Mouse (Mus musculus) CH12.LX (cell line): ENCODE results near the gene Rexo1. TPM values are rescaled to one million over a fixed set of nuclear protein-coding genes. Genes with fewer than 3 reads are reported as not detected.

Experiments used
- DNase-seq: peaks from one replicate; pipeline ENCODE4 v3.0.0-alpha.2; 2013; ENCODE audit errors: extremely low read depth
- H3K27ac ChIP-seq: 2 replicates; pipeline ENCODE4 v1.5.1; 2012; ENCODE audit warnings: low read depth, mild to moderate bottlenecking, control low read depth, moderate library complexity; ENCODE audit not compliant: insufficient read depth
- H3K27me3 ChIP-seq: replicated peaks from 2 replicates; pipeline ENCODE3; 2012; ENCODE audit warnings: inconsistent platforms
- H3K36me3 ChIP-seq, 2 experiments: replicated peaks in 1 of 2; 2 replicates each; pipeline versions ENCODE3 to v1.6.1; 2012; ENCODE audit warnings: inconsistent platforms in 1 of 2, low read length in 1 of 2, mild to moderate bottlenecking in 1 of 2, mixed read lengths in 1 of 2, moderate library complexity in 1 of 2; ENCODE audit not compliant: control insufficient read depth in 1 of 2, insufficient read depth in 1 of 2
- H3K4me1 ChIP-seq, 2 experiments: 2 replicates each; pipeline ENCODE4 v1.6.1; 2012; ENCODE audit warnings: inconsistent platforms in 1 of 2, moderate library complexity in 1 of 2; ENCODE audit not compliant: insufficient read depth in 2 of 2, control insufficient read depth in 1 of 2
- H3K4me2 ChIP-seq: 2 replicates; pipeline ENCODE4 v1.6.1; 2012; ENCODE audit warnings: low read depth, mild to moderate bottlenecking, control low read depth; ENCODE audit not compliant: poor library complexity, insufficient read depth, severe bottlenecking
- H3K4me3 ChIP-seq, 3 experiments: fragments of 150-350 bp in 1 of 3; sonication (generic) in 1 of 3; replicated peaks in 1 of 3; 2 replicates each; pipeline versions ENCODE3 to v1.5.1; 2011 to 2012; ENCODE audit warnings: low read depth in 2 of 3, low read length in 2 of 3, mild to moderate bottlenecking in 2 of 3, moderate library complexity in 2 of 3, control low read depth in 1 of 3, improper control_type of control experiment in 1 of 3, inconsistent platforms in 1 of 3, mixed read lengths in 1 of 3; ENCODE audit not compliant: poor library complexity in 1 of 3
- H3K79me2 ChIP-seq: replicated peaks from 2 replicates; pipeline ENCODE4 v1.6.1; 2012; ENCODE audit warnings: mild to moderate bottlenecking, moderate library complexity; ENCODE audit not compliant: control insufficient read depth, poor library complexity, insufficient read depth, severe bottlenecking; ENCODE audit errors: extremely low read depth
- H3K9ac ChIP-seq: 2 replicates; pipeline ENCODE4 v1.6.1; 2012; ENCODE audit warnings: low read depth, mild to moderate bottlenecking, control low read depth, moderate library complexity; ENCODE audit not compliant: insufficient read depth
- H3K9me3 ChIP-seq: replicated peaks from 2 replicates; pipeline ENCODE3; 2012; ENCODE audit warnings: low read length, inconsistent platforms, mixed read lengths
- BHLHE40 ChIP-seq: IDR thresholded peaks from 2 replicates; pipeline ENCODE4 v1.6.1; 2011; ENCODE audit warnings: mild to moderate bottlenecking, low read depth, low read length, improper control_type of control experiment
- CHD1 ChIP-seq: IDR thresholded peaks from 2 replicates; pipeline ENCODE4 v1.6.1; 2012; ENCODE audit warnings: low read depth, low read length, improper control_type of control experiment, inconsistent platforms
- CHD2 ChIP-seq: IDR thresholded peaks from 2 replicates; pipeline ENCODE4 v1.6.1; 2011; ENCODE audit warnings: low read length, improper control_type of control experiment
- ETS1 ChIP-seq: conservative IDR thresholded peaks from 2 replicates; pipeline ENCODE4 v1.6.1; 2012; ENCODE audit warnings: low read depth, mild to moderate bottlenecking, inconsistent platforms, low read length, improper control_type of control experiment, moderate library complexity
- HCFC1 ChIP-seq: IDR thresholded peaks from 2 replicates; pipeline ENCODE4 v1.6.1; 2012; ENCODE audit warnings: low read depth, mild to moderate bottlenecking, inconsistent platforms, low read length, improper control_type of control experiment
- IRF4 ChIP-seq: IDR thresholded peaks from 2 replicates; pipeline ENCODE4 v1.6.1; 2014; ENCODE audit warnings: low read depth, mild to moderate bottlenecking, inconsistent platforms, low read length, improper control_type of control experiment
- JUN ChIP-seq: IDR thresholded peaks from 2 replicates; pipeline ENCODE4 v1.6.1; 2011; ENCODE audit warnings: low read depth, mild to moderate bottlenecking, low read length, improper control_type of control experiment, moderate library complexity; ENCODE audit not compliant: insufficient read depth
- JUND ChIP-seq: conservative IDR thresholded peaks from 2 replicates; pipeline ENCODE4 v1.6.1; 2011; ENCODE audit warnings: low read depth, low read length, improper control_type of control experiment
- KAT2A ChIP-seq: IDR thresholded peaks from 2 replicates; pipeline ENCODE4 v1.6.1; 2012; ENCODE audit warnings: low read length, improper control_type of control experiment, inconsistent platforms; ENCODE audit not compliant: insufficient replicate concordance
- MAFK ChIP-seq: IDR thresholded peaks from 2 replicates; pipeline ENCODE4 v1.6.1; 2011; ENCODE audit warnings: low read length, improper control_type of control experiment; ENCODE audit not compliant: insufficient replicate concordance
- MAX ChIP-seq: IDR thresholded peaks from 2 replicates; pipeline ENCODE4 v1.6.1; 2011; ENCODE audit warnings: low read length, improper control_type of control experiment
- MAZ ChIP-seq: IDR thresholded peaks from 2 replicates; pipeline ENCODE4 v1.6.1; 2012; ENCODE audit warnings: low read depth, mild to moderate bottlenecking, inconsistent platforms, low read length, improper control_type of control experiment, moderate library complexity
- MXI1 ChIP-seq: IDR thresholded peaks from 2 replicates; pipeline ENCODE4 v1.6.1; 2011; ENCODE audit warnings: mild to moderate bottlenecking, low read depth, low read length, improper control_type of control experiment
- MYC ChIP-seq: IDR thresholded peaks from 2 replicates; pipeline ENCODE4 v1.6.1; 2011; ENCODE audit warnings: low read depth, mild to moderate bottlenecking, improper control_type of control experiment, low read length
- NRF1 ChIP-seq: IDR thresholded peaks from 2 replicates; pipeline ENCODE4 v1.6.1; 2014; ENCODE audit warnings: low read depth, mild to moderate bottlenecking, inconsistent platforms, low read length, improper control_type of control experiment, moderate library complexity
- PAX5 ChIP-seq: IDR thresholded peaks from 2 replicates; pipeline ENCODE4 v1.6.1; 2012; ENCODE audit warnings: low read length, inconsistent platforms, mixed read lengths
- POLR2AphosphoS2 ChIP-seq: IDR thresholded peaks from 2 replicates; pipeline ENCODE4 v1.6.1; 2011; ENCODE audit warnings: low read depth, low read length, improper control_type of control experiment
- RAD21 ChIP-seq: IDR thresholded peaks from 2 replicates; pipeline ENCODE4 v1.6.1; 2011; ENCODE audit warnings: low read depth, mild to moderate bottlenecking, low read length, improper control_type of control experiment, moderate library complexity
- RCOR1 ChIP-seq: conservative IDR thresholded peaks from 2 replicates; pipeline ENCODE4 v1.6.1; 2012; ENCODE audit warnings: low read depth, mild to moderate bottlenecking, inconsistent platforms, low read length, improper control_type of control experiment
- SIN3A ChIP-seq: IDR thresholded peaks from 2 replicates; pipeline ENCODE4 v1.6.1; 2012; ENCODE audit warnings: low read length, improper control_type of control experiment, inconsistent platforms
- TBP ChIP-seq: conservative IDR thresholded peaks from 2 replicates; pipeline ENCODE4 v1.6.1; 2011; ENCODE audit warnings: low read depth, low read length, improper control_type of control experiment
- UBTF ChIP-seq: IDR thresholded peaks from 2 replicates; pipeline ENCODE4 v1.6.1; 2012; ENCODE audit warnings: low read depth, mild to moderate bottlenecking, inconsistent platforms, low read length, improper control_type of control experiment, moderate library complexity
- ZC3H11A ChIP-seq: IDR thresholded peaks from 2 replicates; pipeline ENCODE4 v1.6.1; 2012; ENCODE audit warnings: low read depth, mild to moderate bottlenecking, inconsistent platforms, low read length, improper control_type of control experiment
- ZKSCAN1 ChIP-seq: IDR thresholded peaks from 2 replicates; pipeline ENCODE4 v1.6.1; 2012; ENCODE audit warnings: low read depth, inconsistent platforms, low read length, improper control_type of control experiment, borderline replicate concordance
- ZMIZ1 ChIP-seq: IDR thresholded peaks from 2 replicates; pipeline ENCODE4 v1.6.1; 2012; ENCODE audit warnings: low read depth, mild to moderate bottlenecking, inconsistent platforms, low read length, improper control_type of control experiment
- ZNF384 ChIP-seq: IDR thresholded peaks from 2 replicates; pipeline ENCODE4 v1.6.1; 2012; ENCODE audit warnings: low read depth, low read length, improper control_type of control experiment, inconsistent platforms
- dilution Hi-C: fragments of 300-500 bp; cut with MboI; formaldehyde crosslinking; loops from 2 replicates; pipeline ENCODE4 v1.14.3; 2020; ENCODE audit warnings: low sequenced_read_pairs; ENCODE audit not compliant: extremely low pct_unique_long_range_greater_than_20kb, extremely low pct_ligation_motif_present
- in situ Hi-C: fragments of 300-500 bp; cut with MboI; formaldehyde crosslinking; loops from 3 replicates; pipeline ENCODE4 v1.14.3; 2019; ENCODE audit warnings: low sequenced_read_pairs, low pct_ligation_motif_present, low pct_unique_long_range_greater_than_20kb, mixed read lengths
- polyA plus RNA-seq: library from polyadenylated mRNA; unstranded; fragments of >175 nt; gene quantifications from 2 replicates; pipeline ENCODE4 v1.2.1, GENCODE M21; 2012; ENCODE audit warnings: low read depth; ENCODE audit not compliant: insufficient read length
- total RNA-seq, 2 experiments: library from RNA; depleted of rRNA; stranded (reverse); fragments of 300-350 nt in 1 of 2; fragments of >200 nt in 1 of 2; gene quantifications; 2 replicates each; pipeline ENCODE4 v1.2.3; 2012 to 2014

The Rexo1 gene
- total and polyA plus RNA-seq, 3 experiments: 7.0 to 41.9 (median 17.7) TPM

DNA sequence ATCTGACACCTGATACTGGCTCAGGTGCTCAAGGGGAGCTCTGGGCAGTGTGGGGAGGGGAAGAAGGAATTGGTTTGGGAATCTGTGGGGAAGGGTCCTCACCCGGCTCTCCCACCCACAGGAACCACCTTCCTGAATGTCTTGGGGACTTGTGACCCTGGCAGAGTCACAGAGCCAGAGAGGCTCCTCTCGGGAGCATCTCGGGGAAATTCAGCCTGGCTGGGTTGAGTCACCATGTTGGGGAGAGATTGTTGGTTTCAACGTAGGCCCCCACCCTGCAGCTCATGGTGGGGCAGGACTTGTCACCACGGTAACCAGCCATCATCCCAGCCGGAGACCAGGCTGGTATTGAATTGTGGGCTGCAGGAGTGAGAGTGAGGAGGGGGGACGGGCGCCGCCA, 56.6 kb downstream of the Rexo1 start:
- H3K79me2 ChIP-seq: no peaks in the 10 kb centered on the region
- no peak for DNase-seq
- peaks cover 74% of the 10 kb centered on the region for H3K27me3 ChIP-seq
- no peak overlapping the region for H3K4me2 ChIP-seq
- TF ChIP-seq CHD1 (no peak), BHLHE40 (no peak), NRF1 (no peak), ZKSCAN1 (no peak), ETS1 (no peak), TBP (no peak), JUN (no peak), POLR2AphosphoS2 (no peak), MXI1 (no peak), KAT2A (no peak), ZC3H11A (no peak), RCOR1 (no peak), HCFC1 (no peak), MAFK (no peak), MYC (no peak), JUND (no peak), SIN3A (no peak), IRF4 (no peak), MAX (no peak), ZNF384 (no peak)
- H3K27ac ChIP-seq: no peak overlapping the region
- H3K9ac ChIP-seq: no peak overlapping the region
- no peaks in the 10 kb centered on the region for H3K9me3 ChIP-seq
- H3K4me1 ChIP-seq: peaks cover 0 to 18% of the 10 kb centered on the region in 2 experiments; a peak in 2 of 4 replicates
- in situ Hi-C loops (loop anchor here (5.0 kb wide), 2 partner anchors 57 to 132 kb away; no protein-coding TSS in a partner anchor), dilution Hi-C loops (no loop called here)
- H3K36me3 ChIP-seq: no peaks in the 10 kb centered on the region
- H3K4me3 ChIP-seq: no peak overlapping the region

DNA sequence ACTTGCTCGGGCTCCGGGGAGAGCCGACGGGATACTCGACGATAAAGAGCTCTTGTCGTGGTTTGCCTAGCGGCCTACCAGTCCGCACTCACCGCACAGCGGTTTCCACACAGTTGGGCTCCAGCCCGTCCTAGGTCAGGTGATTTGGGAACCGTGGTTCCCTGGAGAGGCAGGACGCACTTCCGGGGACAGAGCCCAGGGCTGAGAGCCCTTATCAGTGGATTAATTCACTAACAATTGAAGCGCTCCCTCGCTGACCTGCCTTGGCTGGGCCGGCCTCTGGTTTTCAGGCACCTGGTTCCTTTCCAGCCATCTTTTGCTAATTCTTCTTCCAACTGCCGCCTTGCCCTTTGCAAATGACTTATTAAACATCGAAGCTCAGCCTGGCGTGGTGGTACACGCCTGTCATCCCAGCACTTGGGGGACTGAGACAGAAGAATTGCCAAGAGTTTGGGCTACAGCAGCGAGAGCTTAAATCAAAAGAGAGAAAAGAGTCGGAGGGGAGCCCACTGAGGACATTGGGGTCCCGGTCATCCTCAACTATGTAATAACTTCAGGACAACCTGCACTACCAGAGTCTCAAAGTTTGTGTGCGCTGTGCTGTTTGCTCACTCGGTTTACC, 57.6 kb downstream of the Rexo1 start:
- no peak for DNase-seq
- no peaks in the 10 kb centered on the region for H3K9me3 ChIP-seq
- peaks cover 4 to 10% of the 10 kb centered on the region in 2 experiments; a peak in 3 of 4 replicates for H3K4me1 ChIP-seq
- in situ Hi-C loops (no loop called here), dilution Hi-C loops (no loop called here)
- H3K4me3 ChIP-seq: no peak overlapping the region
- TF ChIP-seq SIN3A (no peak), JUND (no peak), MAZ (no peak), TBP (no peak), RAD21 (no peak), CHD2 (no peak), MYC (no peak), MXI1 (no peak), RCOR1 (no peak), ZKSCAN1 (no peak), UBTF (no peak), ZMIZ1 (no peak), PAX5 (no peak), HCFC1 (no peak), KAT2A (no peak), NRF1 (no peak), ZNF384 (no peak), MAX (no peak), MAFK (no peak)
- TF ChIP-seq, all 38 proteins: peak for 0
- H3K79me2 ChIP-seq: no peaks in the 10 kb centered on the region
- no peak overlapping the region for H3K9ac ChIP-seq
- no peak overlapping the region for H3K4me2 ChIP-seq
- no peaks in the 10 kb centered on the region for H3K36me3 ChIP-seq
- H3K27me3 ChIP-seq: peaks cover 76% of the 10 kb centered on the region
- H3K27ac ChIP-seq: no peak overlapping the region
